Comparison of ENCODE assay signal across 11 mouse cellular contexts in genomic region chr15:103536456-103536855, GRCm38 (mm10). TPM values are rescaled to one million over a fixed set of nuclear protein-coding genes. Genes with fewer than 3 reads are reported as not detected.
DNase-seq lines count a peak whose midpoint lies in the region; ATAC-seq and TF ChIP-seq lines count a peak whose summit lies in the region.
"Had no signal": no experiment of that assay in that cellular context is flagged by ENCODE, and none has a peak within 500 bp of the region (broad histone marks: within the 10 kb centered on the region; RNA-seq: fewer than 3 reads in every experiment).

No protein-coding gene starts in this region.

- H3K27ac ChIP-seq in heart, embryonic 15.5 days, result peak overlapping the region; percentile 91
- H3K27ac ChIP-seq in stomach, embryonic 14.5 days (ENCODE audit: low read length), result no peak overlapping the region
- H3K27ac ChIP-seq in stomach, postnatal 0 days (replicated peaks), result no peak overlapping the region
- no peak overlapping the region for H3K27ac ChIP-seq in limb, embryonic 12.5 days

- H3K4me2 ChIP-seq in heart, embryonic 15.5 days, result peak overlapping the region; percentile 92
- H3K4me2 ChIP-seq in stomach, embryonic 14.5 days (replicated peaks; ENCODE audit: low read depth, low read length), result peak overlapping the region; percentile 91; the same call in 1 of the 2 replicates
- no peak overlapping the region for H3K4me2 ChIP-seq in stomach, postnatal 0 days (replicated peaks; ENCODE audit: low read depth)
- H3K4me2 ChIP-seq in limb, embryonic 12.5 days, result peak overlapping the region; percentile 96; the same call in 1 of the 2 replicates

- no peak for TF ChIP-seq CTCF in stomach, postnatal 0 days (IDR thresholded peaks at IDR 0.05; ENCODE audit: low read depth)

- no peak for DNase-seq in heart, postnatal 10 days
- DNase-seq in stomach, postnatal 0 days (ENCODE audit: low spot score), result no peak
- no peak for DNase-seq in gastrocnemius, adult 18-20 months (ENCODE audit: low spot score)
- DNase-seq in left cerebral cortex, adult 11 months (ENCODE audit: low spot score), result no peak
- DNase-seq in layer of hippocampus, adult 11-12 months (ENCODE audit: low spot score), result no peak

- WGBS in heart, embryonic 15.5 days, result 19% methylated on average over 2 of the region's 2 CpGs
- 36% methylated on average over 2 of the region's 2 CpGs for WGBS in stomach, embryonic 14.5 days
- 23% methylated on average over 2 of the region's 2 CpGs for WGBS in stomach, postnatal 0 days
- 46% methylated on average over 2 of the region's 2 CpGs for WGBS in limb, embryonic 12.5 days

- H3K4me3 ChIP-seq in heart, embryonic 15.5 days, result peak overlapping the region; percentile 66
- no peak overlapping the region for H3K4me3 ChIP-seq in stomach, embryonic 14.5 days (ENCODE audit: low read depth, low read length)
- no peak overlapping the region for H3K4me3 ChIP-seq in stomach, postnatal 0 days (ENCODE audit: low read depth, low read length)
- H3K4me3 ChIP-seq in limb, embryonic 12.5 days (replicated peaks), result 0 out of 2 replicates have a peak overlapping the region, but pooled peaks have one; percentile 65

- peak overlapping the region; percentile 28; the same call in 1 of the 2 replicates for H3K9ac ChIP-seq in heart, embryonic 15.5 days
- H3K9ac ChIP-seq in stomach, embryonic 14.5 days (replicated peaks; ENCODE audit: low read depth, low read length), result no peak overlapping the region
- H3K9ac ChIP-seq in stomach, postnatal 0 days (ENCODE audit: low read length), result no peak overlapping the region
- H3K9ac ChIP-seq in limb, embryonic 12.5 days (replicated peaks), result no peak overlapping the region

- H3K36me3 ChIP-seq in heart, embryonic 15.5 days, result no peaks in the 10 kb centered on the region
- no peaks in the 10 kb centered on the region for H3K36me3 ChIP-seq in stomach, embryonic 14.5 days (ENCODE audit: control insufficient read depth, insufficient read depth, low read length)
- H3K36me3 ChIP-seq in stomach, postnatal 0 days (ENCODE audit: control insufficient read depth, insufficient read depth, low read length), result no peaks in the 10 kb centered on the region
- H3K36me3 ChIP-seq in limb, embryonic 12.5 days, result no peaks in the 10 kb centered on the region

- peaks cover 27% of the 10 kb centered on the region for H3K4me1 ChIP-seq in heart, embryonic 15.5 days (replicated peaks)
- 0 out of 2 replicates have a peak, but pooled peaks cover 3% of the 10 kb centered on the region for H3K4me1 ChIP-seq in stomach, embryonic 14.5 days (ENCODE audit: control insufficient read depth, insufficient read depth, low read length)
- H3K4me1 ChIP-seq in stomach, postnatal 0 days (replicated peaks; ENCODE audit: control insufficient read depth, insufficient read depth), result no peaks in the 10 kb centered on the region; the same call in 1 of the 2 replicates
- peaks cover 24% of the 10 kb centered on the region for H3K4me1 ChIP-seq in limb, embryonic 12.5 days (replicated peaks)

- ATAC-seq in heart, embryonic 15.5 days (replicated peaks; ENCODE audit: insufficient number of reproducible peaks, insufficient read depth, low FRiP score, low read depth), result no peak
- ATAC-seq in stomach, embryonic 14.5 days (ENCODE audit: insufficient number of reproducible peaks, insufficient read depth, low FRiP score, low read depth), result no peak
- ATAC-seq in stomach, postnatal 0 days (ENCODE audit: low FRiP score, low TSS enrichment), result no peak
- no peak for ATAC-seq in limb, embryonic 12.5 days (ENCODE audit: insufficient number of reproducible peaks, insufficient read depth, low FRiP score, low TSS enrichment, low read depth)

- H3K9me3 ChIP-seq in heart, embryonic 15.5 days (replicated peaks), result no peaks in the 10 kb centered on the region
- no peaks in the 10 kb centered on the region for H3K9me3 ChIP-seq in stomach, embryonic 14.5 days (ENCODE audit: control insufficient read depth, low read depth, low read length)
- H3K9me3 ChIP-seq in stomach, postnatal 0 days (ENCODE audit: control insufficient read depth, low read length), result no peaks in the 10 kb centered on the region
- H3K9me3 ChIP-seq in limb, embryonic 12.5 days, result no peaks in the 10 kb centered on the region

- intact Hi-C loops in heart, postnatal 10 days (cut with DNase I), result no loop called here

- no peak for TF ChIP-seq EP300 in stomach, postnatal 0 days (optimal IDR thresholded peaks at IDR 0.05)

- peaks cover 30% of the 10 kb centered on the region for H3K27me3 ChIP-seq in heart, embryonic 15.5 days
- H3K27me3 ChIP-seq in stomach, embryonic 14.5 days (ENCODE audit: control insufficient read depth, insufficient read depth, low read length), result no peaks in the 10 kb centered on the region; the same call in 1 of the 2 replicates
- H3K27me3 ChIP-seq in stomach, postnatal 0 days (ENCODE audit: control insufficient read depth, insufficient read depth, low read length), result no peaks in the 10 kb centered on the region
- H3K27me3 ChIP-seq in limb, embryonic 12.5 days, result peaks cover 61% of the 10 kb centered on the region
- H3K27me3 ChIP-seq: CH12.LX had no signal

RNA-seq across cellular contexts. Expression of gene Ppp1r1a, which starts 1.3 kb away (rescaled TPM):
- polyA plus RNA-seq in heart, embryonic 15.5 days (2015; fragmentation: Nextera tagmentation; extraction: Ambion mirVana), result 55.3 and 62.0 TPM in 2 replicates
- 10 to 100 TPM; 14.8 to 18.0 TPM for total RNA-seq in heart, postnatal 10 days (2021)
- 12.9 and 17.4 TPM in 2 replicates for polyA plus RNA-seq in stomach, embryonic 14.5 days (2014; fragmentation: Nextera tagmentation; extraction: Ambion mirVana)
- 7.1 and 7.7 TPM in 2 replicates for polyA plus RNA-seq in stomach, postnatal 0 days (2015; fragmentation: Nextera tagmentation; extraction: Ambion mirVana)
- 7.9 and 10.1 TPM in 2 replicates for polyA plus RNA-seq in limb, embryonic 12.5 days (2016; fragmentation: Nextera tagmentation; extraction: Ambion mirVana)
- 100 to 1,000 TPM in 1 of 2 experiments, 10 to 100 TPM in 1; 92.3 to 143 TPM for total RNA-seq in gastrocnemius, adult 18-20 months (2021)
- total RNA-seq: CH12.LX had no signal

RNA-seq across cellular contexts. Expression of gene Glycam1, which starts 28.4 kb away (rescaled TPM):
- not detected in 2 replicates for polyA plus RNA-seq in heart, embryonic 15.5 days (2015; fragmentation: Nextera tagmentation; extraction: Ambion mirVana)
- total RNA-seq in heart, postnatal 10 days (2021), result not detected
- not detected in 2 replicates for polyA plus RNA-seq in stomach, embryonic 14.5 days (2014; fragmentation: Nextera tagmentation; extraction: Ambion mirVana)
- polyA plus RNA-seq in stomach, postnatal 0 days (2015; fragmentation: Nextera tagmentation; extraction: Ambion mirVana), result 1.7 and 3.4 TPM in 2 replicates
- not detected in 2 replicates for polyA plus RNA-seq in limb, embryonic 12.5 days (2016; fragmentation: Nextera tagmentation; extraction: Ambion mirVana)
- not detected for total RNA-seq in gastrocnemius, adult 18-20 months (2021)
- total RNA-seq: CH12.LX; gastrocnemius, postnatal 25 days; left cerebral cortex, postnatal 25 days had no signal

RNA-seq across cellular contexts. Expression of gene Pde1b, which starts 33.6 kb away (rescaled TPM):
- polyA plus RNA-seq in heart, embryonic 15.5 days (2015; fragmentation: Nextera tagmentation; extraction: Ambion mirVana), result 2.1 and 3.5 TPM in 2 replicates
- total RNA-seq in heart, postnatal 10 days (2021), result 1 to 10 TPM; 2.7 to 2.8 TPM
- polyA plus RNA-seq in stomach, embryonic 14.5 days (2014; fragmentation: Nextera tagmentation; extraction: Ambion mirVana), result 15.4 and 15.8 TPM in 2 replicates
- 5.0 and 5.8 TPM in 2 replicates for polyA plus RNA-seq in stomach, postnatal 0 days (2015; fragmentation: Nextera tagmentation; extraction: Ambion mirVana)
- 4.2 and 4.5 TPM in 2 replicates for polyA plus RNA-seq in limb, embryonic 12.5 days (2016; fragmentation: Nextera tagmentation; extraction: Ambion mirVana)
- under 1 TPM; 0.30 to 0.81 TPM for total RNA-seq in gastrocnemius, adult 18-20 months (2021)

Comparison
In these comparisons a context has a peak if more than half of its experiments do, and no peak if none do; other contexts are left out.
1. H3K4me3 ChIP-seq: peak in heart, embryonic 15.5 days (single experiment) and limb, embryonic 12.5 days (single experiment); none in stomach, embryonic 14.5 days (single experiment) and stomach, postnatal 0 days (single experiment).